Mouse (Mus musculus) limb, embryonic 14.5 days (tissue): Measurements from ENCODE around the gene Wipi2. TPM values are rescaled to one million over a fixed set of nuclear protein-coding genes. Genes with fewer than 3 reads are reported as not detected.

Experiments
- ATAC-seq: fragments of 200-750 bp; cut with Nextera tagmentation; 2 replicates; pipeline ENCODE4 v1.8.0; 2017; ENCODE audit warnings: low read depth, moderate number of reproducible peaks, moderate TSS enrichment; ENCODE audit not compliant: low FRiP score
- DNase-seq: peaks from one replicate; pipeline ENCODE4 v3.0.0-alpha.2; 2015; ENCODE audit warnings: low spot score
- H3K27ac ChIP-seq: fragments of 300-500 bp; sonication (generic); replicated peaks from 2 replicates; pipeline ENCODE4 v1.5.1; 2014; ENCODE audit warnings: low read depth, mild to moderate bottlenecking, low read length, moderate library complexity, mixed read lengths
- H3K27me3 ChIP-seq: fragments of 300-500 bp; sonication (generic); 2 replicates; pipeline ENCODE4 v1.6.1; 2014; ENCODE audit warnings: low read length, mixed read lengths; ENCODE audit not compliant: control insufficient read depth, insufficient read depth
- H3K36me3 ChIP-seq: fragments of 300-500 bp; sonication (generic); 2 replicates; pipeline ENCODE4 v1.6.1; 2014; ENCODE audit warnings: mild to moderate bottlenecking, low read length, moderate library complexity, mixed read lengths; ENCODE audit not compliant: control insufficient read depth, insufficient read depth
- H3K4me1 ChIP-seq: fragments of 300-500 bp; sonication (generic); 2 replicates; pipeline ENCODE4 v1.6.1; 2014; ENCODE audit warnings: antibody characterized with exemption, low read length, mixed read lengths; ENCODE audit not compliant: control insufficient read depth, insufficient read depth
- H3K4me2 ChIP-seq: fragments of 300-500 bp; sonication (generic); replicated peaks from 2 replicates; pipeline ENCODE4 v1.6.1; 2014; ENCODE audit warnings: low read depth, mild to moderate bottlenecking, low read length, moderate library complexity; ENCODE audit not compliant: severe bottlenecking
- H3K4me3 ChIP-seq: fragments of 300-500 bp; sonication (generic); replicated peaks from 2 replicates; pipeline ENCODE4 v1.5.1; 2014; ENCODE audit warnings: low read length
- H3K9ac ChIP-seq: fragments of 300-500 bp; sonication (generic); 2 replicates; pipeline ENCODE4 v1.6.1; 2014; ENCODE audit warnings: mild to moderate bottlenecking, low read depth, low read length, moderate library complexity; ENCODE audit not compliant: severe bottlenecking
- H3K9me3 ChIP-seq: fragments of 300-500 bp; sonication (generic); 2 replicates; pipeline ENCODE4 v1.6.1; 2016; ENCODE audit warnings: low read length; ENCODE audit not compliant: control insufficient read depth
- POLR2A ChIP-seq: fragments of 200-500 bp; IDR thresholded peaks from 2 replicates; pipeline ENCODE4 v1.8.0; 2012; ENCODE audit warnings: inconsistent platforms, mild to moderate bottlenecking, moderate library complexity, borderline replicate concordance; ENCODE audit not compliant: insufficient read depth, insufficient read length; ENCODE audit errors: extremely low read depth
- WGBS: fragments of 180-500 bp; shearing (Covaris S2); extraction: QIAGEN DNeasy Blood & Tissue Kit; methylation state at CpG from one replicate; pipeline ENCODE4 v1.1.7; 2014; 5-methylcytosine and 5-hydroxymethylcytosine counted together
- polyA plus RNA-seq, 2 experiments: library from polyadenylated mRNA; depleted of rRNA in 1 of 2; stranded (reverse) in 1 of 2; unstranded in 1 of 2; fragments of >200 nt; fragmentation: Nextera tagmentation in 1 of 2; extraction: Ambion mirVana in 1 of 2; gene quantifications; 2 replicates each; pipeline versions ENCODE4 v1.2.1 to v1.2.3; 2012 to 2014

The Wipi2 gene
- polyA plus RNA-seq, 2 experiments = 37.4 to 50.4 TPM

DNA sequence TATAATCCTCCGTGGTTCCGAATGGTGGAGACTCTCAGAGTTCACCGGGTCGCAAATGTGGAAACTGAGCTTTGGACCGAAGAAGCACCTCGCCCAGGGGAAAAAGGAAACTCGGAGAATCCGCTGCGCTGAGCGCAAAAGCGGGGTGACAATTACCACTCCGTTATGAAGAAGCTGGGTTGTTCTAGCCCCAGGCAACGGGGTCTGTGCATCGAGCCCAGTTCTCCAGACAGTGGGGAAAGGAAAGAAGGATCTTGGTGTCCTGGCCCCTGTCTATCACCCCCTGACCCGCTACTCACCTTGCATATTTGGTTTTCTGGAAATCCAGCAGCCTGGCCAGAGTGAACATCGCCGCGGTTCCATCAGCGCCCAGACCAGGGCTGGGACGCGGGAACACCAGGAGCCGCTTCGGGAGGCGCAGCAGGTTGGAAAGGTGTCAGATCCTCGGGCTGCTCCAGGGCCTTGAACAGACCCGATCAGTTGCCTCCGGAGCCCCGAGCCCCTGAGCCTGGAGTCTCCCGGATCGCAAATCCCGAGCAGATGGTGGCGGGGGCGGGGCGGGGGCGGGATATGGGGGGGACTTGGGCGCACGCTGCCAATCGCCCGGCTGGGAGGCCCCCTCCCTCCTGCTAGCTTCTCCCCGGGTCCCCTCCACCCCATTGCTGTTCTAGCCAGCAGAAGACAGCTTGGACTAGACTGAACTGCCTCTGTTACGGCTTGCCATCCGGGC, 19.1 kb upstream of the Wipi2 start, which contains the start of gene Mmd2:
Gene Mmd2, minus strand, starts transcription at position 542 of the 730 bp plus-strand sequence.
- WGBS = 8% methylated on average over 30 of the region's 42 CpGs
- Histone ChIP-seq H3K27me3 (peaks cover 12% of the 10 kb centered on the region; the same call in 1 of the 2 replicates), H3K4me1 (no peaks in the 10 kb centered on the region), H3K9ac (peak within 1 kb of the TSS; percentile 58), H3K4me2 (peak within 1 kb of the TSS; percentile 71), H3K36me3 (no peaks in the 10 kb centered on the region), H3K9me3 (no peaks in the 10 kb centered on the region), H3K4me3 (peak within 1 kb of the TSS; percentile 40), H3K27ac (no peak within 1 kb of the TSS)
- no peak for TF ChIP-seq POLR2A
- ATAC-seq (peak; percentile 63), DNase-seq (no peak)

GRCm38 (mm10) chr5:142608989-142609325, 18.5 kb upstream of the Wipi2 start:
- WGBS = 0% methylated on average over 2 of the region's 4 CpGs
- ATAC-seq = 0 out of 2 replicates have a peak, but pooled peaks have one; percentile 37
- Histone ChIP-seq H3K27me3 (peaks cover 12% of the 10 kb centered on the region; the same call in 1 of the 2 replicates), H3K36me3 (no peaks in the 10 kb centered on the region), H3K4me1 (no peaks in the 10 kb centered on the region), H3K4me2 (peak overlapping the region; percentile 71), H3K4me3 (peak overlapping the region; percentile 40), H3K9ac (peak overlapping the region; percentile 58; the same call in 1 of the 2 replicates), H3K27ac (no peak overlapping the region), H3K9me3 (no peaks in the 10 kb centered on the region)
- no peak for TF ChIP-seq POLR2A
- no peak for DNase-seq

DNA sequence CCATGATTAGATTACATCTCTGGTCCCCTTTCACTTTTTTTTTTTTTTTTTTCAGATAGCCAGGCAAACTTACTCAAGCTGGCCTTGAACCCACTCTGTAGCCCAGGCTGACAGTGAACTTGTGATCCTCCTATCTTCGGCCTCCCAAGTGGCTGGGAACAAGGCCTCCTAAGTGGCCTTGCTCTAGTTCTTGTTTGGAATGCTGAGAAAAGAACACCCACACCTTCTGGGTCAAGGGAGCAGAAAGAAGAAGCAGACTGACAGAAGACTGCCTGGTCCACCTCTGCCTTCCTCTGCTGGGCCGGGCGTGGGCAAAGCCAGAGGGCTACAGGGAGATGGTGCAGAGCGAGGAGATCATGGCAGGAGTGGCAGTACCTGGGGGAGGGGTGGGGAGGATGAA, 17.1 kb upstream of the Wipi2 start:
- H3K27ac ChIP-seq = no peak overlapping the region
- ATAC-seq (no peak), DNase-seq (no peak)
- H3K27me3 ChIP-seq = peaks cover 12% of the 10 kb centered on the region; the same call in 1 of the 2 replicates
- no peaks in the 10 kb centered on the region for H3K4me1 ChIP-seq
- TF ChIP-seq POLR2A = no peak
- H3K36me3 ChIP-seq = no peaks in the 10 kb centered on the region
- H3K9me3 ChIP-seq = no peaks in the 10 kb centered on the region
- no peak overlapping the region for H3K4me2 ChIP-seq
- H3K9ac ChIP-seq = no peak overlapping the region
- WGBS = 85% methylated on average over 4 of the region's 4 CpGs
- H3K4me3 ChIP-seq = no peak overlapping the region

DNA sequence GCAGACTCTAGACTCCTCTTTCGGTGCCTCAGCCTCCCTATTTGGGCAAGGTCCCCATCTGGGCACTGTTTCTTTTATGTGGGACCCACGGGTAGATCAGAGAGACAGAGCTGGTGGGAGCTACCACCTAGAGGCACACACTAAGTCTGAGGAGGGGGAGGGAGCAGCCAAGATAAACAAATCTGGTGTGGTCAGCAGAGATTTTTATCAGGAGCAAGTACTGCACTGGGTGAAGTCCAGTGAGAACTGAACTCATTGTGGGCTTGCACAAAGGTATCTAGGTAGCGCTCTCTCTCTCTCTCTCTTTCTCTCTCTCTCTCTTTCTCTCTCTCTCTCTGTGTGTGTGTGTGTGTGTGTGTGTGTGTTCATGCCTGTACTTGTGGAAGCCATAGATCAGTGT, 13.0 kb upstream of the Wipi2 start:
- H3K36me3 ChIP-seq = no peaks in the 10 kb centered on the region
- TF ChIP-seq POLR2A = no peak
- H3K9me3 ChIP-seq = no peaks in the 10 kb centered on the region
- H3K9ac ChIP-seq = no peak overlapping the region
- H3K4me3 ChIP-seq = no peak overlapping the region
- no peak for ATAC-seq
- H3K4me1 ChIP-seq = no peaks in the 10 kb centered on the region
- no peak overlapping the region for H3K27ac ChIP-seq
- H3K27me3 ChIP-seq = no peaks in the 10 kb centered on the region
- no peak overlapping the region for H3K4me2 ChIP-seq
- no peak for DNase-seq
- 62% methylated on average over 3 of the region's 3 CpGs for WGBS

GRCm38 (mm10) chr5:142615638-142616037, 11.9 kb upstream of the Wipi2 start:
- no peak for TF ChIP-seq POLR2A
- H3K4me1 ChIP-seq = no peaks in the 10 kb centered on the region
- H3K9me3 ChIP-seq = no peaks in the 10 kb centered on the region
- no peak overlapping the region for H3K4me3 ChIP-seq
- no peak overlapping the region for H3K27ac ChIP-seq
- DNase-seq = no peak
- no peaks in the 10 kb centered on the region for H3K27me3 ChIP-seq
- no peak overlapping the region for H3K4me2 ChIP-seq
- H3K9ac ChIP-seq = no peak overlapping the region
- WGBS = 87% methylated on average over 4 of the region's 4 CpGs
- no peak for ATAC-seq
- H3K36me3 ChIP-seq = no peaks in the 10 kb centered on the region
